Mouse (Mus musculus): ENCODE measurements around the gene Sys1. TPM values are rescaled to one million over a fixed set of nuclear protein-coding genes. Genes with fewer than 3 reads are reported as not detected.

Gene Sys1
- polyA plus RNA-seq, 1 experiment from 2014 or later = 90.5 TPM

DNA sequence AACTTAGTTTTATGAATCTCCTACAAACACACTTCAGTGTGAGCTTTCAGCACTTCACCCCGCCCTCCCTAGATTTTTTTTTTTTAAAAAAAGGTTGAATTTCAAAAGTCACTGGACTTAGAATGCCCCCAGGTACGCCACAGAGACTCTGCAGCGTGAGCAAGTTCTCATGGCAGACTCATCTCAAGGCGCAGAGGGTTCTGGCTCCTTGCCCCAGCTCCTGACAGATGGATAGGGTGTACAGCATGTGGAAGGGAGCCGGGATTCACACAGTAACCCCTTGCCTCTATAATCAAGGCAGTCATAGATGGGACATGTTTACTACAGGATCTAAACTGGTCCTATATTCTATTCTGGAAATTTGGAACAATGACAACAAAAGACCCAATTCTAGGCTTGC lies 31.4 kb upstream of the Sys1 start:
- H3K9ac ChIP-seq = no peak overlapping the region
- no peaks in the 10 kb centered on the region for H3K27me3 ChIP-seq (replicated peaks)
- no peaks in the 10 kb centered on the region for H3K36me3 ChIP-seq (replicated peaks)
- H3K27ac ChIP-seq = no peak overlapping the region
- no peaks in the 10 kb centered on the region for H3K4me1 ChIP-seq
- H3K4me3 ChIP-seq = no peak overlapping the region
- WGBS = 90% methylated on average over 5 of the region's 5 CpGs
- ATAC-seq (replicated peaks) = no peak
- H3K4me2 ChIP-seq = no peak overlapping the region
- H3K9me3 ChIP-seq = no peaks in the 10 kb centered on the region

DNA sequence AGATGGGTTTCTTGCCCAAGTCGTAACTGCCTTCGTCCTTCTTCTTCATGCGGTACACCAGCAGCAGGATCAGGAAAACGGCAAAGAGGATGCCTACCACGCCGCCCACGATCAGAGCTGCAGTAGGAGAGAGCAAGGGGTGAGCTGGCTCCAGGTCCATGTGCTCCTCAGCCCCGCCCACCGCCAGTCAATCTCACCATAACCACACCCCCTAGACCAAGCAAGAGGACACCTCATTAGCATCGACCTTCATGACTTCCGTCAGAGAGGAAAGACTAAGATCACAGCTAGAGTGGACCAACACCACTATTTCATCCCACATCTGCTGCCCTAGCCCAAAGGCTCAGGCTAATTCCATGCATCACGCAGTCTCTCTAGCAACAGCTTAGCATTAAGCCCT lies 30.6 kb upstream of the Sys1 start:
- ATAC-seq (replicated peaks) = no peak
- H3K9ac ChIP-seq = no peak overlapping the region
- 30% methylated on average over 12 of the region's 12 CpGs for WGBS

DNA sequence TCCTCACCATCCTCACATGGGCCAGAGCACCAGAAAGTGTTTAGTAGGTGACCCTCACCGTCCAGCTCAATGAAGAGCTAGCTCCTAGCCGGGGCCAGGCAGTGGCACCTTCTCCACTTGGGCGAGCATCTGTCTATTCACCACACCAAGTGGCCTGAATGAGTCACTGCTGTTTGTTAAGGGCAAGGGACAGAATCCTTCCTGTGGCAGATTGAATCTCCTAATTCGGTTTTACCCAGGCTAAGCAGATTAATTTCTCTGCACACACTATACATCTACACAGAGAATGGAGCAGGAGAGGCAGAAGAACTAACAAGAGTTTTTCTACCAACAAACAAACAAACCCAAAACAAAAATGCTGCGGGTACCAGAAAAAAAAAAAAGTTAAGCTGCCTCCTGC lies 29.8 kb upstream of the Sys1 start:
- no peak overlapping the region for H3K4me2 ChIP-seq
- no peaks in the 10 kb centered on the region for H3K27me3 ChIP-seq (replicated peaks)
- no peak overlapping the region for H3K4me3 ChIP-seq
- no peak for ATAC-seq (replicated peaks)
- H3K36me3 ChIP-seq (replicated peaks) = no peaks in the 10 kb centered on the region
- WGBS = 75% methylated on average over 5 of the region's 5 CpGs
- H3K9ac ChIP-seq = no peak overlapping the region
- H3K9me3 ChIP-seq = no peaks in the 10 kb centered on the region
- no peaks in the 10 kb centered on the region for H3K4me1 ChIP-seq
- no peak overlapping the region for H3K27ac ChIP-seq

More for the DNA sequence above, 30.6 kb upstream of the Sys1 start:
- Histone ChIP-seq H3K27ac (no peak overlapping the region), H3K4me1 (no peaks in the 10 kb centered on the region), H3K4me2 (no peak overlapping the region), H3K9me3 (no peaks in the 10 kb centered on the region), H3K36me3 (replicated peaks) (no peaks in the 10 kb centered on the region), H3K4me3 (no peak overlapping the region), H3K27me3 (replicated peaks) (no peaks in the 10 kb centered on the region)

DNA sequence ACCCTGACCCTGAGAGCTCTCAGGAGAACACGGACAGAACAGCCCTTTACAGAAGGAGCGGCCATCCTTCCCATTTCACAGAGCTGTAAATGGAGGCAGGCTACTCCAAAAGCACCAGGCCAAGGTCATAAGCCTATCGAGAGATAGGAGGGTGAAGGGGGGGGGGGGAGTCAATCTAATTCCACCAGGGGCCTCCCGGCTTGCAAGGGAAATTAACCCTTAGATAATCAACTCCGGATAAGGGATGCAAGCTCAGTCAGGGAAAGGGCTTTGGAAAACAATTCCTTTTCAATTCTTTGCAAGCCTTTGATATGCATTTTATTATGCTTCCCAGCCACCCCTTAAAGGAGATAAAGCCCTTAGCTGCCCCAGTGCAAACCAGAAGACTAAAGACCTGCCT lies 28.3 kb upstream of the Sys1 start:
- Histone ChIP-seq H3K27me3 (replicated peaks) (no peaks in the 10 kb centered on the region), H3K4me2 (no peak overlapping the region), H3K4me1 (no peaks in the 10 kb centered on the region), H3K9ac (no peak overlapping the region), H3K27ac (no peak overlapping the region), H3K9me3 (no peaks in the 10 kb centered on the region), H3K36me3 (replicated peaks) (no peaks in the 10 kb centered on the region), H3K4me3 (no peak overlapping the region)
- ATAC-seq (replicated peaks) = no peak
- WGBS = 44% methylated on average over 5 of the region's 5 CpGs

DNA sequence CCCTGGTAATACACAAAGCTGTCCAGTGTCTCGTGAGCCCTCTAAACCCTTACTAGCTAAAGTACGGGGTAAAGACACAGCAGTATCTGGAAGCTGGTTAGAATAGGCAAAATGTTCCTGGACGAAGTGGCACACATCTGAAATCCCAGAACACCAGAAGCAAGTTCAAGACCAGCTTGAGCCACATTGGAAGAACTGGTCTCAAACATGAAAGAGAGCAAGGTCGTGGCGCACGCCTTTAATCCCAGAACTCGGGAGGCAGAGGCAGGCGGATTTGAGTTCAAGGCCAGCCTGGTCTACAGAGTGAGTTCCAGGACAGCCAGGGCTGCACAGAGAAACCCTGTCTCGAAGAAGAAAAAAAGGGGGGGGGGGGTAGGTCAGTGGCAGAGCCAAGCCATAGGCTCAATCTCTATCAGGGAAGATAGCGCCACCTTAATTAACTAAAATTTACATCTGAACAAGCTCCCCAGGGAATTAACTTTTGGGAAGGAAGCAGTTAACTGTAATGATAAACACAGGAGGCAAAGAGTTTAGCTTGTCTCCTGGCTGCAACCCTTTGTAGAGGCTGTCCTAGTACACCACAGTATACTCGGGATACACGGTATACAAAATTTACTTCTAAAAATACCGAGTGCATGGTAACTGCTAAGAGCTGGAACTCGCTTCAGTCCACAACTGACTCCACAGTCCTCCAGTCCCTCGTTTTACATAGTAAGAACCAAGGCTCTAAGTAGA lies 26.7 kb upstream of the Sys1 start:
- H3K4me2 ChIP-seq = no peak overlapping the region
- no peak overlapping the region for H3K9ac ChIP-seq
- ATAC-seq (replicated peaks) = no peak
- no peaks in the 10 kb centered on the region for H3K27me3 ChIP-seq (replicated peaks)
- WGBS = 53% methylated on average over 15 of the region's 15 CpGs
- no peaks in the 10 kb centered on the region for H3K4me1 ChIP-seq
- no peaks in the 10 kb centered on the region for H3K36me3 ChIP-seq (replicated peaks)
- no peak overlapping the region for H3K4me3 ChIP-seq
- no peak overlapping the region for H3K27ac ChIP-seq
- no peaks in the 10 kb centered on the region for H3K9me3 ChIP-seq

DNA sequence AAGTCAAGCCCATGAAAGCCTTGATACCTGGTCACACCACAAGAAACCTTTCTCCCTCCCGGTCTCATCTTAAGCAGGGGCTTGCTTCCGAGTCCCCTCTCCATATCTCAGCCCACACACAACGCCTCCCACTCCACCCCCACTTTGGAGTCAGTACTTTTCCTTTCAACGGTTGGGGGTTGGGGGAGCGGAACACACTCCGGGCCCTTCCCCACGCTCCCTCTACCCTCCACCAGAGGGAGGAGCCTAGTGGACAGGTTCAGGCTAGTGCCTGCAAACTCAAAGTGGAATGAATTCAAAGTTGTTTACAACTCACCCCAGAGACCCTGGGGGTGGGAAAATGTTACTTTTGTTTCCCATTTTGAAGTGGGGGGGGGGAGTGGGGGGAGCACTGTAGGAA lies 26.1 kb upstream of the Sys1 start:
- Histone ChIP-seq H3K9ac (no peak overlapping the region), H3K36me3 (replicated peaks) (no peaks in the 10 kb centered on the region), H3K27ac (no peak overlapping the region), H3K27me3 (replicated peaks) (no peaks in the 10 kb centered on the region), H3K4me2 (no peak overlapping the region), H3K4me3 (no peak overlapping the region), H3K9me3 (no peaks in the 10 kb centered on the region), H3K4me1 (no peaks in the 10 kb centered on the region)
- ATAC-seq (replicated peaks) = no peak
- WGBS = 12% methylated on average over 7 of the region's 7 CpGs

DNA sequence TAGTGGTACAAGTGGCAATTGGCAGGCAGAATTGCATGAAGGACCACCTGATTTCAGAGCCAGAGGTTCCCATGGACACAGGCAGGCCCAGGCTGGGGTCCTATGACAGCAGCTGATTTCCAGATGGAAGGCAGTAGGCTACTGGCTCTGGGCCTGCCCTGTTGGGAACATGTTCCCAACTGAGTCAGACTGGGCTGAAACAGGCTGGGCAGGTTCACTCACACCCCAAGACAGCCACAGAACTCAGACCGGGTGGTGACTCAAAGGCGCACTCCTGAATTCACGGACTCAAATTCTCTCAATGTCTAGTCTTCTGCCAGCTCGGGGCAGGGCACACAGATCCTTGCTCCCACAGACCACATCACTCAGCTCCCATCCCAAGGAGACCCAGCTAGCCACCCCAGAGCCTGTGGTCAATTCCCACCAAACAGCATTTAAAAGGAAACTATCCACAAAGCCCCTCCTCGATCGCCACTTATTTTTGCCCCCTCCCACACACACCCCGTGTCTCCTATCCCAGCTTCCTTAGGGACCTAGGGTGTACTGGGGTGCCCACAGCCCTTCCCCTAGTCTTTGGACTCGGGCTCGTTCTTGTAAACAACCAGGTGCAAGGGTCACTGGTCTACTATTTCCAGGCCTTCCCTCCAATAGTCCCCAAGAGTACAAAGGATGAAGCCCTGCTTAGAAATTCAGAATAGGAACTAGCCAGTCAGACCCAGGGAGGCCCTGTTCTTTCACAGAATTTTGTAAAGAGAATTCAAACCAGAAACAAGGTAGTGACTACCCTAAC lies 24.9 kb upstream of the Sys1 start:
- no peak for ATAC-seq (replicated peaks)
- WGBS = 71% methylated on average over 9 of the region's 9 CpGs

DNA sequence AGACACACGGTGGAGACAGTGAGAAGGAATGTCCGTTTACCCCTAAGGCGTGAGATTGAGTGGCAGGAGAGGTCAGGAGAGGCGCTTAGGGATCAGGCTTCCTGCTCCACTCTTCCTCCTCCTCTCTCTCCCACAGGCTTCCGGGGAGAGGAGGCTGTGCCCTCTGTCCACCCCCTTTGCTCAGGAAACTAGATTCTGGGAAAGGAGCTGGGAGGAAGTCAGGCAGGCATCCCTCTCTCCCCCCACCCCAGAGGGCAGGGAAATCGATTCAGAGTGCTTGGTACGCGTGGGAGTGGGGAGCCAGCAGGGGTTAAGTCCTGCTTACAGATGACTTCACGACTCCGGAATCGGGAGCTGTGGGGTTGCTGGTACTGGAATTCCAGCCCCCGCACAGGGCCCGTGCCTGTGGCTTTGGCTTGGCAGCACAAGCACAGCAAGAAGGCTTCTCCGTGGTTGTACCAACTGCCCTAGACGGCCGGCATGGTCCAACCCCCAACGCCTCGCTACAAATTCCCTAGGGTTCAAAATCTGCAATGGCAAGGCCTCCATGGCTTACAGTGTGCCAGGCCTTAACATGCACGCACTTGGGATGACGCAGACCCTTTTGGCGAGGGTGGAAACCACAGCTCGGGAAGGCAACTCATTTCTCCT lies 24.1 kb upstream of the Sys1 start:
- Histone ChIP-seq H3K4me1 (no peaks in the 10 kb centered on the region), H3K9ac (no peak overlapping the region), H3K27me3 (replicated peaks) (no peaks in the 10 kb centered on the region), H3K36me3 (replicated peaks) (no peaks in the 10 kb centered on the region), H3K9me3 (no peaks in the 10 kb centered on the region), H3K4me2 (no peak overlapping the region), H3K4me3 (no peak overlapping the region), H3K27ac (no peak overlapping the region)
- no peak for ATAC-seq (replicated peaks)
- WGBS = 41% methylated on average over 22 of the region's 22 CpGs

More for the DNA sequence above, 24.9 kb upstream of the Sys1 start:
- H3K4me1 ChIP-seq = no peaks in the 10 kb centered on the region
- H3K9ac ChIP-seq = no peak overlapping the region
- H3K27me3 ChIP-seq (replicated peaks) = no peaks in the 10 kb centered on the region
- H3K9me3 ChIP-seq = no peaks in the 10 kb centered on the region
- no peak overlapping the region for H3K27ac ChIP-seq
- no peak overlapping the region for H3K4me3 ChIP-seq
- no peak overlapping the region for H3K4me2 ChIP-seq
- no peaks in the 10 kb centered on the region for H3K36me3 ChIP-seq (replicated peaks)

DNA sequence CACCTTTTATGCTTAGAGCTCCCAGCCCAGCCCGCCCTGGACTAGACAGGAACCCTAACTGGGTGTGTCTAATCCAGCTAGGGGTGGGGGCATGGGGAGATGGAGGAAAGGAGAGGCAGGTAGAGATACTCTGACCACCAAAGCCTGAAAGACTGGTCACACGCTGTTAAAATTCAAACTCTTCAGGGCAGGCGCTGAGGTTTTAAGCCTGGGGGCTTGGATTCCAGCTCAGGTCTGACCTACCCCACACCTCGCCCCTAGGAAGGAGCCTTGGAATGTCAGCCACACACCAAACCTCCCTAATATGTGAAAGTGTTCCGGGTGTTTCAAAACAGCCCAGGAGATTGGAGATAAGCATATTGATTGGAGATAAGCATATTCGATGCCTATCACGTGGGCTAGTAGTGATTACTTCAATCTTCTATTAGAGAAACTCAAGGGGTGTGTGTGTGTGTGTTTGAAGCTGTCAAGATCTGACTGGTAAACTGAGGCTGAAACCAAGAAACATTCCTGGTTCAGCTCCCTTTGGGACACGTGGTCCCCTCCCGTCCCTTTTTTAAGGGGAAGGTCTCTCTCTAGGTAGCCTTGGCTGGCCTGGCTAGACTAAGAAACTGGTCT lies 23.4 kb upstream of the Sys1 start:
- H3K9me3 ChIP-seq = no peaks in the 10 kb centered on the region
- H3K27me3 ChIP-seq (replicated peaks) = no peaks in the 10 kb centered on the region
- H3K36me3 ChIP-seq (replicated peaks) = no peaks in the 10 kb centered on the region
- H3K4me1 ChIP-seq = no peaks in the 10 kb centered on the region
- 81% methylated on average over 9 of the region's 9 CpGs for WGBS
- H3K4me3 ChIP-seq = no peak overlapping the region
- H3K27ac ChIP-seq = no peak overlapping the region
- H3K9ac ChIP-seq = no peak overlapping the region
- ATAC-seq (replicated peaks) = no peak
- H3K4me2 ChIP-seq = no peak overlapping the region

DNA sequence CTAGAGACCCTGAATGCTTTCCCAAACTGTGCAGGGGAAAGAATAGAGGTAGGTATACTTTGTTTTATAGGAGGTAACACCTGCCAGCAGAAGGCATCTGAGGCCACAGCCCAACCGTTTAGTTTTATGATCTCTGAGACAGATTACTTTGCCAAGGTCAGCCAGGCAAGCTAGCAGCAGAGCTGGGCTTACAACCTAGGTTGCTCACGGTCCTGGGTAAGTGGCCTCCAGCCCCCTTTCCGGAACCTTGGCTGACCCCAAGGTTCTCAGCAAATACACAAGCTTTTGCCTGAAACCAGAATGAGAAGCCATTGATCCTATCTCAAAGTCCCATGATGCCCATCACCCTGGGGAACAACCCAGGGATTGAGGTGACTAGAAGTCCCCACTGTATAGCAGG lies 22.1 kb upstream of the Sys1 start:
- no peaks in the 10 kb centered on the region for H3K4me1 ChIP-seq
- 90% methylated on average over 3 of the region's 3 CpGs for WGBS
- H3K27ac ChIP-seq = no peak overlapping the region
- no peaks in the 10 kb centered on the region for H3K9me3 ChIP-seq
- H3K9ac ChIP-seq = no peak overlapping the region
- H3K4me3 ChIP-seq = no peak overlapping the region
- no peak for ATAC-seq (replicated peaks)
- H3K4me2 ChIP-seq = no peak overlapping the region
- H3K27me3 ChIP-seq (replicated peaks) = no peaks in the 10 kb centered on the region
- H3K36me3 ChIP-seq (replicated peaks) = no peaks in the 10 kb centered on the region

DNA sequence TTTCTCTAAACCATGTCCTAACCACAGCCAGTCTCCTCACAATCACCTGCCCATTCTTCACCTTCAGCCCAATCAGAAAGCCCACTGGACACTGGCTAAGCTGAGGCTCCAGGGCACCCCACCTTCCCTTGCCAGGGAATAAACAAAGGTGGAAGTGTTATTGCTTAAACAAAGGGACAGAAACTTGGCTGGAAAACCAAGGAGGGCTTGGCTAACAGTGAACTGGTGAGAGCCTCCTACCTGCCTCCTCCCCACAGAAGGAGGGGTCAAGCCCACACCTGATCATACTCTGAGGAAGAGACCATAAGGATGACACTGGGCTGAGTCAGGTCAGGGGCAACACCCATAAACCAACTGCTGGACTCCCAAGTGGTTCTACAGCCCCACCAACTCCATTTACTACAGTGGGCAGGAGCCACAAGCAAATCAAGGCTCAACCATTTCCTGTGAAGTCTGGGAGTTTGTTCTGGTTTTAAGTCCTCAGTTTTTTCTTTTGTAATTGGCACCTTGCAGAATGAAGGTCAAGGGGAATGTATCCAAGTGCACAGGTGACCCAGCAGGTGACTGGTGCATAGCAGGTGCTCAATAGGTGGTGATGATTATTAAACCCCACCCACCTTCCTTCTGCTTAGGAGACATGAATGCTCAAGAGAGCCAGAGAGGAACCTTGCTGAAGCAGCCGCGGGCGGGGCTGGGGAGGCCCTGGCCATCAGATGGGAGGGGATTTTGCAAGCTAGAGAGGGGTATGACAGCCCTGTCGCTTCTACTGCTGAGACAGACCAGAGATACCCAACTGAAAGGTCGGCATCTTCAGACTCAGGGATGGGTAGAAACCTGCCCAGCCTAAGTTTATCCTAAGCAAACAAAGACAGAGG lies 21.3 kb upstream of the Sys1 start:
- Histone ChIP-seq H3K36me3 (replicated peaks) (no peaks in the 10 kb centered on the region), H3K4me3 (no peak overlapping the region), H3K4me2 (no peak overlapping the region), H3K27ac (no peak overlapping the region), H3K27me3 (replicated peaks) (no peaks in the 10 kb centered on the region), H3K4me1 (no peaks in the 10 kb centered on the region), H3K9me3 (no peaks in the 10 kb centered on the region), H3K9ac (no peak overlapping the region)
- 61% methylated on average over 5 of the region's 5 CpGs for WGBS
- ATAC-seq (replicated peaks) = no peak

Data from midbrain, embryonic 15.5 days (tissue).